Mouse (Mus musculus): ENCODE results near the gene Npepps. TPM values are rescaled to one million over a fixed set of nuclear protein-coding genes. Genes with fewer than 3 reads are reported as not detected.
"Not testable (repeated sequence)": the region's sequence is repeated elsewhere in the genome, so short reads cannot be mapped to it uniquely, and the experiment has no call there.

The Npepps gene
- total RNA-seq, 4 experiments from 2014 or later: 78.1 to 82.3 (median 79.1) TPM

DNA sequence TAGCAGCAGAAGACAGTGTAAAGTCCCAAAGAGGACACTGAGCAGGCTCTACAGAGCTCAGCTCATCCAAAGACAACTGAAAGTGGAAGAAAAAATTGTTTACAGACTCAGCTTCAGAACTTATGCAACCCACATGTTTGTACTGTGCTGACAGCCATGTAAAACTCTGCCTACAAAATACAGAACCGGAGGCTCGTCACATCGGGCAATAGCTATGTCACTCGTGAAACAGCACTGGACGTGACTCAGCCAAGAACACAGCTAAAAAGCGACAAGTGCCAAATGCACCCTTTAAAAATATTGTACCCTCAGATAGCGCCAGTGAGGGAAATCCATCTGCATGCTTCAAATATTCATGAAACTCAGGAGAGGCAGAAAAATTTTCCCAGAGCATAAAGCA is 39.1 kb downstream of the Npepps start:
- DNase-seq (ENCODE audit: low spot score): no peak

- no peak for DNase-seq (ENCODE audit: low spot score)
Observed at GRCm38 (mm10) chr11:97237976-97238375, 42.5 kb downstream of the Npepps start.

DNA sequence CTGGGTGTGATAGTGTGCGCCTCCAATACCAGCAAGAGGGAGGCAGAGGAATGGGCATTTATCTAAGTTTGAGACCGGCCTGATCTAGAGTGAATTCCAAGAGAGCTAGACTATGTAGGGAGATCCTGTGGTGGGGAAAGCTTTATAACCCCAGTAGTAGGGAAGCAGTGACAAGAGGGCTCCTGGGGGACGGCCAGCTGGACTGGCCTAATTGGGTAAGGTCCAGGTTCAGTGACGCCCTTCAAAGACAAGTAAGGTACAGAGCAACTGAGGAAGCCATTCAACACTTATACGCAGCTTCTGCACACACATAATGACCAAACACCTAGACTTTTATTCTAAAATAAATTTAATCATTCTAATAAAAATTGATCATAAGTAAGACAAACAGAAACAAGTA is 48.0 kb downstream of the Npepps start:
- peak; percentile 28 for DNase-seq (ENCODE audit: low spot score)

DNA sequence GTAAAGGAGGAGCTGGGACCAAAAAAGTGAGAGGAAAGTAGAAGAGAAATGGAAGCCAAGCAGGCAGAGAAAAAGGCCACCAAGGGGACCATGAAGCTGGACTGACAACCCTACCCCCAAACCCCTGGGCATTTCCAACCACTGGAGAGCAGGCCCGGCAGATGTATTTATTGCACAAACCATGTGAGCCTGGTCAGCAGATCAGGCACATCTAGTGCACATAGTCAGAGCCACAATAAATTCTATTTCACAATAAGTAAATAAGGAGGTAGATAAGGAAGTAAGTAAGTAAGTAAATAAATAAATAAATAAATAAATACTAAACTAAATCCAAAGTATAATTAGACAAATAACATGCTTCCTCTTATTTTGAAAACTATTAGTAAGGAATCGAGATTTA is 51.0 kb downstream of the Npepps start:
- DNase-seq (ENCODE audit: low spot score): no peak

DNA sequence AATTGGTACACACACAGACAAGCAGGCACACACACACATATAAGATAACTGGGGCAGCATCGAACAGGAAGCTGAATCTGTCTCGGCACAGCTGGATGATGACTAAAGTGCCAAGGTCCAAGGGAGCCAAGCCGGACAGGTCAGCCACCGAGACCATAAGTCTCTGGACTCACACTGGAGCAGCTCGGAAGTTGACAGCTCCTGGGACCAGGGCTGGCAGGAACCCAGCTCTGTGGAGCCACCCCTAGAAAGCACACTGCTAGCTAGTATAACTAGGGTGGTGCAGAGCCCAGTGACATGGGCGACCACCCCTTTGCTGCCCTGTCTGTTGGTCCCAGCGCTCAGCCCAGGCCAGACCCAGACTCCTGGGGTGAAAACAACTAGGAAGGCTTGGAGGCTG is 51.5 kb downstream of the Npepps start:
- no peak for DNase-seq (ENCODE audit: low spot score)

DNA sequence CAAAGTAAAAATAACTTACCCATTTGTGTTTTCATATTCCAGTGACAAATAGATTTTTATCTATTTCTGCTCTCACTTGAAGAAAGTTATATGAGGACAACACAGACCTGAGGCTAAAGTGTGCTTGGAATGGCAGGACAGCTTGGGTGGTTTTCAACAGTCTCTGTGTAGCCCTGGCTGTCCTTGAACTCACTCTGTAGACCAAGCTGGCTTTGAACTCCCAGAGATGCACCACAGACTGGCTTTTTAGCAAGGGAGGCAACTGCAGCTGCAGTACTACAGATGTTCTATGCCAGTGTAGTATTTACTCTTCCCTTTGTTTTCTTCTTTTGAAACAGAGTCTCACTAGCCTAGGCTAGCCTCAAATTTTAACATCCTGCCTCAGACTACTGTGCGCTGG is 54.3 kb downstream of the Npepps start:
- DNase-seq (ENCODE audit: low spot score): no peak

- no peak for DNase-seq (ENCODE audit: low spot score)
Observed at GRCm38 (mm10) chr11:97223485-97223884, 57.0 kb downstream of the Npepps start.

DNA sequence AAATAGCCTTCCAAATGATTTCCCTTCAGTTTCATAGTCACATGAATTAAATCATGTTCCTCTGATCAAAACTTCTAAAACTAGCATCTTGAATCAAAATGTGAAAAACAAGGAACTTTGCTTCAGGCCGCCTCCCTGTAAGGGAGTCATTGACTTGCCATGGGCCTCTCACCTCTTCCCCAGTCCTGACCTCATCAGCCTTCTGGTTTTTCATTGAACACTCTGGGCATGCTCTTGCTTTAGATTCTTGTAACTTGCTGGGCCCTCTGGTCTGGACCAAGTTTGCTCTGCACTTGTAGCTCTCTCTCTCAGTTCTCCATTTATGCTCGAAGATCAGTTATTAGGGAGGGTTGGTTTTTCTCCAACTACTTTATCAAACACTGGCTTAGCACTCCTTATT is 58.8 kb downstream of the Npepps start:
- no peak for DNase-seq (ENCODE audit: low spot score)

- no peak for DNase-seq (ENCODE audit: low spot score)
Observed at GRCm38 (mm10) chr11:97220211-97220610, 60.2 kb downstream of the Npepps start.

- no peak for DNase-seq (ENCODE audit: low spot score)
Observed at GRCm38 (mm10) chr11:97214411-97214810, 66.0 kb downstream of the Npepps start.

DNA sequence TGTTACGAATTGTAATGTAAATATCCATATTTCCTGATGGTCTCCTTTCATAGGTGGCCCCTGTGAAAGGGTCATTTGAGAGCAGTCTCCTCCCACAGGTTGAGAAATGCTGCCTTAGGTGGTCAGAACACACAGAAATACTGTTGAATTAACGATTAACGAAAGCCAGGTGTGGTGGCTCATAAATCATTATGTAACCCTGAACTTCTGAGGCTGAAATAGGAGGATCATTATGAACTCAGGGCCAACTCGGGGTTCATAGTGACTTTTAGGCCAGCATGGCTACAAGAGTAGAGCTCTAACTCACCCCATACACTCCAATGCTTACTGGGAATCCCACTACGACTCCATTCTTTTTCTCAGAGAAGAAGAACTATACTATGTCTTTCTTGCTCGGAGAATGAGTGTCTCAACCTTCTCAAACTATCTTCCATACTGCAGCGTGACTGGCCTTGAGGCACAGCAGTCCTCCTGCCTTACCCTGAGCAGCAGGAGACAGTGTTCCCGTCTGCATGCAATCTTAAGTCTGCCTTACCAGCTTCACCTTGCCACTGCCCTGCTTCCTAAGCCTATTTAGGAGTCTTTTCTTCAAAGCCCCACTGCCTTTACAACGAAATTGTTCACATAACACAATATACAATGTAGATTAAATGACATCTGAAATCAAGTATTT is 69.6 kb downstream of the Npepps start:
- no peak for DNase-seq (ENCODE audit: low spot score)

DNA sequence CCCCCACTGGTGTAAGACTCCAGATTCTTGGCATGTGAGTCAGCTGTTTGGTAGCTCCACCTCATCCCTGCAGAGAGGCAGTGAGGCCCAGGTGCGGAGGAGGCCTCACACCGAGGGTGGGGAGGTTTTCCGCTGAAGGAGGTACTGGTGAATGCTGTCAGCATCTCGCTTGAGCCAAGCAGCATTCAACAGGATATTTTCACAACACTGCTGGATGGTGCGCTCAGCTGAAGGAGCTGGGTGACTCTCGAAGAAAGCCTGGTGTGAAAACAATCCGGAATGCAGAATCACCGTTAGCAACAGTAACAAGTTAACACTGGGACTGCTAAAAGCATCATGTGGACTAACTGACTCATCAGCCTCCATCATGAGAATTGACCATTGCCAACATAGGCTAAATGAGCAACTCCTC is 73.4 kb downstream of the Npepps start:
- DNase-seq (ENCODE audit: low spot score): no peak

DNA sequence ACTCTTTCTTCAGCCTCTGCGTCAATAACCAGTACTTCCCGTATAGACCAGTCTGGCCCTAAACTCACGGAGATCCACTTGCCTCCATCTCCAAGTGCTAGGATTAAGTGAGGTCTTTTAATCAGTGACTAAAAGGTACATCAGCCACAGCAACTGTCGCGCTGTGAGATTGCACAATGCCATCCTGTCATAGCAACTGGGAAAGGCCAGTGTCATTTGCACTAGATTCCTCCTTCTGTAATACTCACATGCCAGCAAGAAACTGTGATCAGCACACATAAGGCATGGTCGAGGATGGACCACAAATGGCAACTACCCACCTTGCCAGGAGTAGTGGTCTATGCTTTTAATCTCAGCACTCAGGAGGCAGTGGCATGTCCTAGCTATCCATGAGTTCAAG is 80.9 kb downstream of the Npepps start:
- no peak for DNase-seq (ENCODE audit: low spot score)

DNA sequence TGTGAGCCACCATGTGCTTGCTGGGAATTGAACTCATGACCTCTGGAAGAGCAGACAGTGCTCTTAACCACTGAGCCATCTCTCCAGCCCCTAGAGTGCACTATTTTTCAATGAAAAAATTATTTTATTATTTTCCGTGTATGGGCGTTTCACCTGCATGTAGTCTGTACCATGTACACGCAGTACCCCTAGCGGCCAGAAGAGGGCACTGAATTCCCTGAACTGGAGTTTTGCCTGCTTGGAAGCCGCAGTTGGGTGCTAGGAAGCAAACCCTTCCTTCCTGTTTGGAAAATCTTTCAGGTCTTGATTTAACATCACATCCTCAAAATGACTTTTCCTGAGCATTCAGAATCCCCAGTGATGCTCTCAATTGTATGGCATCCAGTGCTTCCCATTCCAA is 81.8 kb downstream of the Npepps start:
- DNase-seq (ENCODE audit: low spot score): peak; percentile 40

- DNase-seq (ENCODE audit: low spot score): no peak
Observed at GRCm38 (mm10) chr11:97197021-97197420, 83.4 kb downstream of the Npepps start.

- no peak for DNase-seq (ENCODE audit: low spot score)
Observed at GRCm38 (mm10) chr11:97196541-97196940, 83.9 kb downstream of the Npepps start.

DNA sequence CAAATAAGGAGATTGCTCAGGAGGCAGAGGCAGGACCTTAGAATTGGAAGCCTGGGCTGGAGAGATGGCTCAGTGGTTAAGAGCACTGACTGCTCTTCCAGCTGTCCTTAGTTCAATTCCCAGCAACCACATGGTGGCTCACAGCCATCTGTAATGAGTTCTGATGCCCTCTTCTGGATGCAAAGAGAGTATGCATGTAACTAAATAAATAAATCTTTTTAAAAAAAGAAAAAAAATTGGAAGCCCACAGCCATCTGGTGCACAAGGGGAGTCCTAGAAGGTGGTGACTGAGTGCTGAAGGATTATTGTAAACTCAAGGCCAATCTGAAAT is 87.9 kb downstream of the Npepps start:
- no peak for DNase-seq (ENCODE audit: low spot score)

DNA sequence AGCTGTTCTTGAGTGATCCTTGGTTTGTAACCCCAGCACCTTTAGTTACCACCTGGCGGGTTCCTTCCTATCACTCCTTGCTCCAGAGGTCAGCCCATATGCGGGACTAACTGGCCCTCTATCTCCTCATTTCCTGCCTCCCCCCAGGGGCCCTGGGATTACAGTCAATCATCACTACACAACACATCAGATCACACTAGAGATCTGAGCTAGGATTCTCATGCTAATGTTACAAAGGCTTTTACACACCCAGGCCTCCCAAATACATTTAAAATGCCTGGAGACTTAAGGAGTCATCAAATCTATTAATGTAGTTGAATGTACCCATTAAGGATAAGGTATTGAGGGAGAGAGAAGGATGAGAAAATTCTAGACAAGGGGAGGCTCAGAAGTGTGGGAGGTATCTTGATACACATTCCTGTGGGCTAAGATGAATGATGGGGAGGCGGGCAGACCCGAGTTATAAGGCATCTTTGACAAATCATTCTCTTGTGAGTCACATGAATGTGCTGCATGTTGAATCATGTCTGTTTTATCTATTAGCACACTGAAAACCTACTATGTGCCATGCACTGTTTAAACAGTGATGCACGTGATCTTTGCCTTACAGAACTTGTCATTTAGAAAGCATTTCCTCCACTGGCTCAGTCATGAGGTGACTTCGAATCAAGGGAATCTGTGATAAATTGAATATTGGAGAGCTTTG is 88.4 kb downstream of the Npepps start:
- DNase-seq (ENCODE audit: low spot score): no peak

GRCm38 (mm10) chr11:97190992-97191391 is 89.4 kb downstream of the Npepps start:
- DNase-seq (ENCODE audit: low spot score): peak; percentile 23

GRCm38 (mm10) chr11:97189645-97190044 is 90.8 kb downstream of the Npepps start:
- DNase-seq (ENCODE audit: low spot score): not testable (repeated sequence)

DNA sequence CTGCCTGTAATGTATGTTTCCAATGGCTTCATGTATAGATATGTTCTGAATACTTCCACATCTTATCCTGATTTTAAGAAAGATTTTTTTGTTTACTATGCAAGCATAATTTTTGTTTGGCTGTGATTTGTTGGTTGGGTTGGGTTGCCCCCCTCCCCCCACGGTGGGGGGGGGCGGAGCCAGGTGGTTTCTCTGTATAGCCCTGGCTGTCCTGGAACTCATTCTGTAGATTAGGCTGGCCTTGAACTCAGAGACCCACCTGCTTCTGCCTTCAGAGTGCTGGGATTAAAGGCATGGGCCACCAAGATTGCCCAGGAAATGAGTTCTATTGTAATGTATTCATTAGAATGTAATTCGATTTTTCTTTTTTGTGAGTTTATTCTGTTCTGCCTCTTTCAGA is 91.2 kb downstream of the Npepps start:
- no peak for DNase-seq (ENCODE audit: low spot score)

GRCm38 (mm10) chr11:97188643-97188955 is 91.8 kb downstream of the Npepps start:
- DNase-seq (ENCODE audit: low spot score): no peak

- DNase-seq (ENCODE audit: low spot score): peak; percentile 98
Observed at GRCm38 (mm10) chr11:97187764-97188642, 92.4 kb downstream of the Npepps start, which contains the start of gene Kpnb1. TSS of gene Kpnb1 (minus strand) at chr11:97187881.
